Mouse (Mus musculus) kidney, adult 9 months (tissue): Measurements from ENCODE around the gene Acsf3.

Experiments used
- DNase-seq: peaks from one replicate; pipeline ENCODE4 v3.0.0; 2022

Gene Acsf3

DNA sequence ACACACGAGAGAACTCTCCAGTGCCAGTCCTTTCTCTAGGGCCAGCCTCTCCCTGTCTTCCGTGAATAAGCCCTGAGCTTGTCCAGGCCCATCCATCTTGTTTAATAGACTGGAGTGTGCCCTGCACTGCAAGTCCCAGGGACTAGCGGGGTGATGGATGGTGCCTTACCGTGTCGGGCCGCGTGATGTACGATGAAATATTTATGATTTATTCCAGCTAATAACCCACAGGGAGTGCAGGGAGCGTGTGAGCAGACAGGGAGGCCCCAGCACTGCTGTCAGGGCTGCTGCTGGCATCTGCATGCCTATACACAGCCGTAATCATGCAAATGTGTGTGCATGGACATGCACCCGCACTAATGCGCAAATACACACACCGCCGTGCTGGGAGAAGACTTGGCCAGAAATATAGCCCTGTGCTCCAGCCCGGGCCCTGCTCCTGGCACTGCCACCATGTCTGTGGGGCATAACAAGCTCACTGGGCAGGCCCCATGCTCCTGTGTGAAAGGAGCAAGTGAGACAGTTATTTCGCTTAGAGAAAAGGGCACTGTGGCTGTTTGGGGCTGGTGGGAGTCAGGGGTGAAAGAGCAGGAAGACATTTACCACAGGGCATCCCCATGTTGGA lies 36.7 kb downstream of the Acsf3 start:
- DNase-seq: no peak

DNA sequence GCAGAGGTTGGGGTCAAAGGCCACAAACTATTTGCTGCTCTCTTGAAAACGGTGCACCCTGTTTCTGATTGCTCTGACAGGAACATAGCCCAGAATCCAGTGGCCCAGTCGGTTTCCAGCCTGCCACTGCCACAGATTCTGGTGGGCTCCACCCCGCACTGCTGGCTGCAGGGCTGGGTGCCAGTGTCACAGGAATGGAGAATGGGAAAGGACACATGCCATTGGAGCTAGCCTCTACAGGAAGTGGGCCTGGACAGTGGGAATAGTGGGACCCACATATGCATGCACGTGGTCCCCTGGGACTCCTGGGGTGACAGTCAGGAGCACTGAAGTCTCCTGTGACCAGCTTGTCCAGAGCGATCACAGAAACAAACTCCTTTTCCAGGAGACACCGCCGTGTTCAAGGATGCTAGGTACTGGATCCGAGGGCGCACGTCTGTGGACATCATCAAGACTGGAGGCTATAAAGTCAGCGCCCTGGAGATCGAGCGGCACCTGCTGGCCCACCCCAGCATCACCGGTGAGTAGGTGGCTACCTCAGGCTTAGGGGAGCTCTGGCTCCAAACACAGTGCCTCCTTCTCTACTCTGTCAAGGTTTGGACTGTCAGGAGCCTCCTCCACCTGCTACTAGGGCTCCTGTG lies 37.4 kb downstream of the Acsf3 start:
- no peak for DNase-seq

DNA sequence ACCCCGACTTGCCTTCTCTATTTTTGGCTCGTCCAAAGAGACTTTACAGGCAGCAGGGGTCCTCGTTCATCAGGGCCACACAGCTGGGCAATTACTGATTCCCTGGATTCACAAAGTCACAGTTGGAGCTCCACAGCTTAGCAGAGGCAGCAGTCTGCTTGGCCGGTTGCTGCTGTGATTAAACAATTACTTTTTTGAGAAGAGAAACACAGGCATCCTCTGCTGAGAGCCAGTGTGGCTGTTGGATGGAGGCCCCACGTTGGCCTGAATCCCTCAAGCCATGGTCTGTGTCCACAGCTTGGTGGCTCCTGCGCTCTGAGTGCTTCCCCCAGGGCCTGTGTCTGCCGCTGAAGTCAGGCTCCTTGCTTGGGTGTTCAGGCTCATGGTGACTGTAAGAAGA lies 39.3 kb downstream of the Acsf3 start:
- DNase-seq: no peak

DNA sequence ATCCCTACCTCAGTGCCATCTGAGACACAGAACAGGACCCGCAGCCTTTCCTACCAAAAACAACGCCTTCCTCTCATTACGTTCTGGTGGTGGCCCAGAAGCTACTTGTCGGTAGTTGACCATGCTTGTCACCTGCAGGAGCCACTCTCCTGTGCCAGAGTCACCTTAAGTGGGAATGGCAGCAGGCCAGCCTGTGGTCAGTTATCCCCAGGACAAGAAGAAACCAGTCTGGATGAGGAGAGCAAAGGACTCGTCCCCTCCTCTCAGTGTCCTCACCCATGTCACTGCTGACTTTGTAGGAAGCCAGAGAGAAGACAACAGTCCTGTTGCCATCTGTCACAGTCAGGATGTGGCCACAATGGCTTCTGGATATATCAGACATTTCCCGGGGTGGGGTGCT lies 41.7 kb downstream of the Acsf3 start:
- no peak for DNase-seq

DNA sequence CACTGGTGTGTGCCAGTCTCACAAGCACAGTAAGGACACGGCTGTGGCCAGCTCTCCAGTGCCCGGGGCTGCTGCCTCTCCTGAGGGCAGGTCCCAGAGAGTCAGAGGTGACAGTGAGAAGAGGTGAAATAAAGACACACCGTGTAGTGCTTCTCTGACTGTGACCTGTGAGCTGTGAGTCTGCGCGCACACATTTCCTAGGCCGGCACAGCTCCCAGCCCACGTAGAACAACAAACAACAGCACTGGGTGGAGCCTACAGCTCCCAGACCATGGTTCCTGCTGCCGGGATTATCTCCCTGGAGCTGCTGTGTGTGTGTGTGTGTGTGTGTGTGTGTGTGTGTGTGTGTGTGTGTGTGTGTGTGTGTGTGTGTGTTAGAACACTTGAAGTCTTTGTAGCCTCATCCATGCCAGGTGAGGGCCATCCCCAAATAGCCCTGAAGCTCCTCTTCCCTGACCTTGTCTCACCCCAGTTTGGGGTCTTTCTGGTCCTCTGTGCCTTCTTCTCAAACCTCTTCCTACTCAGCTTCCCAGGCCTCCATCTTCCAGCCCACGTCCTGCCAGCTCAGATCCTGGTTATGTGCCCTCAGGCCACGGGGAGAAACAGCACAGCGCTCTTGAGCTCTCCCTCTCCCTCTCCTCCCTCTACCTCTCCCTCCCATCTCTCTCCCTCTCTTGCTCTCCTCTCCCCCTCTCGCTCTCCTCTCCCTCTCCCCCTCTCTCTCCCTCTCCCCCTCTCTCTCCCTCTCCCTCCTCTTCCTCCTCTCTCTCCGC lies 42.6 kb downstream of the Acsf3 start:
- no peak for DNase-seq

DNA sequence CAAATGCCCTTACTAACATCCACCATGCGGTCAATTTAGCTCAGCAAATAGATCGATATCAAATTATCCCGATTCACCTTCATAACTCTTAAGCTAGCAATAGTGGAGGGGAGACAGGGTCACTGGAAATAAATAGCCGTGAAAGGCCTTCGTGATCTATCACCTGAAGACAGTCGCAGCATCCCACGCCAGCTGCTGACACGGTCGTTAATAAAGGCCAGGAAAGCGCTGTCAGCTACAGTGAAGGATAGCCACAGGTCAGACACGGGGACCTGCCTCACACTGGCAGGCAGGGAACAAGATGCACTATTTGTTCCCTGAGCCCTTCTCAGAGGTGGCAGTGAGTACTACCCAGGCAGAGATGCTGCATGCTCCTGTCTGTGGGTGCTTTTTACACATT lies 44.5 kb downstream of the Acsf3 start:
- DNase-seq: no peak

DNA sequence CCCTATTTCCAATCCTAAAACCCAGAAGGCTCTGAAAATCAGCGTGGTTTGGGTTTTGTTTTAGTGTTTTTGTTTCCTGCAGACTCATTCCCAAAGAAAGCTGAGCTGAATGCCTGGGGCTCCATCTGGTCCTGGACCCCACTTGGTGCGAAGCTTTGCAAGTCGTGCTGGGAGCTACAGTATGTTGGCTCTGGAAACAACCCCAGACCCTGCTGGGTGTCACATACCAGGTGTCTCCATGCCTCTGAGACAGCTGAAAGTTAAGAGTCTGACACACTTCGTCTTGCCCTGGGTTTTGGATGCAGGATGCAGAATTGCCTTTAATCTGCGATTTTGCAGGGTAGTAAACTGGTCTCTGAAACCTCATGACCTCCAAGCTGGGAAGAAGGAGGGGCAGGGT lies 49.3 kb downstream of the Acsf3 start:
- DNase-seq: no peak

DNA sequence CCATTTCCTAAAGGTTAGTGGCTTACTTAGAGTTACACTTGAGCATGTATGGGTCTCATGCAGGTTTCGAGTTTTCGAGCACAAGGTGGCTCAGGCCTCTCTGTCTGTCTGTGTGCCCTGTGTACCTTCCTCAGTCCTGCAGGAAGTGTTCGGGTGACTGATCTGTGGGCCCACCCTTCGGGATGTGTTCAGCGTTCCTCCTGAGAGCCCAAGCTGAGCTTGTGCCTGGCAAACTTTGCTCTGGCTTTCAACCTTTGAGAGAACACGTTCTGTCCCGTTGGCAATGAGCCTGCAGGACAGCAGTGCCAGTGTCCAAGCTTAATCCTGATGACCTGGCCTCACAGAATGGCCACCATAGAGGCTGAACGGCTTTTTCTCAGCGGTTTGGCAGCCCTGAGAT lies 49.7 kb downstream of the Acsf3 start:
- DNase-seq: peak; percentile 89

DNA sequence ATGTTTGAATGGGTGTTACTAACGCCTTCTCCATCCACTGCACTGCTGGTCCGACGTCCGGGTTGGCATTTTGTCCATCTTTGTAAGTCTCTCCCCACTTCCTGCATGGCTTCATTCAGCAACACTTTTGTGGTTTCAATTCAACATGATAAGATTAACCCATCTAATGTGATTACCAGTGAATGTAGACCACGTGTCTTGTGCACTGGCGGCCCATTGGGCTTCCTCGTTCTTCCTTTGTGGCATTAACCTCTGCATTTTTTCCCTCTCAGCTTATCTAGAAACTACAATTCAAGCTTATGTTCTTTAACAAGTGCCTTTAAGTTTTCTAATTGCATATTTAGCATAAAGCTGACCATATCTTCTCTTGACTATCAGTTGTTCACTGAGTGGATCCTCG lies 50.1 kb downstream of the Acsf3 start:
- DNase-seq: no peak

DNA sequence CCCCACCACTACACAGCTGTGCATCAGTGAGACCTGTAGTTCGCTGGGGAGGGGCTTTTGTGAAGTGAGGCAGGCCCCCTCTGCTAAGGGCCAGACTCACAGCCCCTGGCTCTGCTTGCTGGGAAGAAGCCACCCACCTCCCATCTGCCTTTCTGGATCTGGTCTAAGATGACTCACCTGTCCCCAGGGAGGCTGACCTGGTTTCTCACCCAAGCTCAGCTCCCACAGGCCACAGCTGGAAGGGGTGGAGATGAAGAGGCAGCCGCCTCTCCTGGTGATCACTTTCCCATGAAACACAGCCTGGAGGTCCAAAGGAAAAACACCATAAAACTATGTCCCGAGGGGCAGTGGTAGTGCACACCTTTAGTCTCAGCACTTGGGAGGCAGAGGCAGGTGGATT lies 54.1 kb downstream of the Acsf3 start:
- DNase-seq: no peak

DNA sequence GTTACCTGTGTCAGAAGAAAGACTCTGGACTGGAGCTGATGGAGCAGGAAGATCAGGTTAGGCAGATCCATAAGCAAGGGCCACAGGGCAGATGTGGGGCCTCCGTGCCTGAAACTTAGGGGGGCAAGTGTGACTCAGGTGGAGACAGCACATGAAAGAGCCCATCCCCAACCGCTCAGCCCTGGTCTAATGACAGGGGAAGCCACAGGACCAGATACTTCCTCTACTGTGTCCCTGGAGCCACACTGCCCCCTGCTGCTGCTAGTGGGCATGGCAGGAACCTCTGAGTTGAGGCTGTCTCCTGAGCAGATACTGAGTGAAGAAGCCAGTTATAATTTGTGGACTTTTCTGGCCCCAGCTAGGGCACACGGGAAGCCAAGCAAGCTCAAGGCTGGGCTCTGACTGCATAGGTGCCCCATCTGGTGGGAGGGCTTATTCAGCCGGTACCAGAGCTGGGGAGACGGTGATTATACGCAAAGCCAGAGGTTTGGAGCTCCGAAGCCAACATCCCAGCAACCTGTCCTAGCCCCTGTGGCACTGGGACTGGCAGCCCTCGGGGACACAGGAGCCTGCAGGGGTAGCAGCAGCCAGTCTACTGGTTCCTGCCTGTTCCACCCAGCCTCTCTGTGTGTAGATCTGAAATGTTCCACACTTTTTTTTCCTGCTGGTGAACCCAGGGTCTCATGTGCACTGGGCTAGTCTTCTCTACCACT lies 55.2 kb downstream of the Acsf3 start:
- peak; percentile 94 for DNase-seq

DNA sequence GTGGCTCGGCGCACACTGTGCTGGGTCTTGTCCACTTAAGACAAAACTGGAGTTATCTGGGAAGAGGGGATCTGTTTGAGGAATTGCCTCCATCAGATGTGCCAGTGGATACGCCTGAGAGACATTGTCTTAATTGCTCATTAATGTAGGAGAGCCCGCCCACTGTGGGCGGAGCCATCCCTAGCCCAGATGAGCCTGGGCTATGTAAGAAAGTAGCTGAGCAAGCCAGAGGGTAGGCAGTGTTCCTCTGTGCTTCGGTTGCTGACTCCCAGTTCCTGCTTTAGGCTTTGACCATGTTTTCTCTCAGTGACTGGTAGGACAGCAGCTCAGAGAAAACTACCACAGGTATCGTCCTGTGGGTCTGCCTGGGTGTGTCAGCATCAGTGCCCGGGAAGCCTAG lies 59.1 kb downstream of the Acsf3 start:
- peak; percentile 31 for DNase-seq

DNA sequence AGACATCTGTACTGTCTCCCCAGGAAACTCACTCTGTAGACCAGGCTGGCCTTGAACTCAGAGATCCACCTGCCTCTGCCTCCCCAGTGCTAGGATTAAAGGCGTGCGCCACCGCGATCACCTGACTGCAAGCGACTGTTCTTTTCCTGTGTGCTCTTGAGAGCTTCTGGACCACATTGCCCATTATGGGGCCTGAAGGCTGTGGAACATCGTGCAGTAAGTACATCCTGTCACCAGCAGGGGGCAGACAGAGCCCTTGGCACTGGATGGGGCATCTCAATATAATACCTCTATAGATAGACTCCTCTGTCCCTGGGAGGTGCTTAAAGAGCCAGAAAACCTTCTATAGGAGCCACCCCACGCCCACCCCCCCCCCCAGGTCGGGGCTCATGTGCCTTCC lies 59.7 kb downstream of the Acsf3 start:
- DNase-seq: peak; percentile 76

DNA sequence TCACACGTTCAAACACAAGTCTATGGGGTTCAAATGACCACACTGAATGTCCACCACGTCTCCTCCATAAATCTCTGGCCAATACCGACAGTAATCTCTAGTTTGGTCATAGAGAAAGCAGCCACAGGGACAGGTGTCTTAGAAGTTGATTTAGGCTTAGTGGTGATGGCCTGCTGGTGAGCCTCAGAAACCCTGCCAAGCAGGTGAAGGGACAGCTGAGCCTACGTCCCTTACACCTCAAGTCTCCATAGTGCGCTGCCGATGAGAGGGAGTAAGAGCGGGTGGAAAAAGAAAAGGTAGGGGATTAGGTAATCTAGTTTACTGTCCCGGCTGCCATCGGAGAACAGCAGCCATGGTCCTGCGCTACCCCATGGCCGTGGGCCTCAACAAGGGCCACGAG lies 60.9 kb downstream of the Acsf3 start:
- no peak for DNase-seq

DNA sequence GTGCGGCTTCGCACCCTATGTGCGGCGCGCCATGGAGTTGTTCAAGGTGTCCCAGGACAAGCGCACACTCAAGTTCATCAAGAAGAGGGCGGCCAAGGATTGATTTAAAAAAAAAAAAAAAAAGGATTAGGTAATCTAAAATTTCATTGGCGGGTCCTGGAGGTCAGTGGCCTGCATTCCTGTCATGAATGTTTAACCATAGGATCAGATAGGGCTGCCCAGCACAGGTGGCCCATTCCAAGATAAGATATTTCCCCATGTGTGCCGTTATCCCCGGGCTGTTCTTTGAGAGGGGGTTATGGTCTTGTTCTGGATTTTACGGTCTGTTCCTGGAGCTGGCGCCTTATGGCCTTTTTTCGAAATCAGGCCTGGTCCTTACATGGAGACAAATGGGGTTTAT lies 61.4 kb downstream of the Acsf3 start:
- no peak for DNase-seq

DNA sequence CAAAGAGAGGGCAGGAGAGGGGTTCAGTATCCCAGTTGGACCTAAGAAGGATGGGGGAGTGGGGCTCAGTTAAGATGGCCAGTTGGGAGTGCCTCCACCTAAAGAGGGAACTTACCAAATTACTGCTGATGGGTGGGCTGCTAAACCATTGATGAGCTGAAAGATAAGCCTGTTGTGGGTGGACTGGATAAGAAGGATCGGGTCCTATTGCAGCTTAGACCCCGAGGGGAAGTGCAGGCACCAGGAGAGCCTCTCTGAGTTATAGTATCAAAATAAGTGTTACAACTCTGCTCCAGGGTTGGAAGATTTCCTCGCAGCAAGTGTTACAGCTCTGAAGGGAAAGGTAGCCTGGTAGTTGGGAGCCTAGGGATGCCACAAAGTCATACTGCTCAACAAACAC lies 68.9 kb downstream of the Acsf3 start:
- DNase-seq: no peak

DNA sequence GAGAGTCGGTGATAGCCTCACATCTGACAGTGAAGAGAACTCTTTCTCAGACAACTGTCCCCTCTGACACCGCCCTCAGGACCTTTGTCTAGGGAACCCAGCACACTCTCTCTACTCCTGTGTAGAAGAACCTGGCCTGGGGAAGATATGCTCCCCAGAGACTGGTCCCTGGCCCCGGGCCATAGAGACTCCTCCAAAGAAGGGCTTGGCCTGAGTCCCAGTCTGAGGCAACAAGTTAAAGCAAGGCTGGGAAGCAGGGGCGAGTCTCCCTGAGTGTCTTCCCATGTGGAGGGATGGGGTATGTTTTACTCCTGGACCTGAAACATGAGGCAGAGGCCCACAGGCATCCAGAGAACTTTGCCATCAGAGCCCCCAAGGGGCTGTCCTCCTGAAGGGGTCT lies 70.4 kb downstream of the Acsf3 start:
- no peak for DNase-seq

DNA sequence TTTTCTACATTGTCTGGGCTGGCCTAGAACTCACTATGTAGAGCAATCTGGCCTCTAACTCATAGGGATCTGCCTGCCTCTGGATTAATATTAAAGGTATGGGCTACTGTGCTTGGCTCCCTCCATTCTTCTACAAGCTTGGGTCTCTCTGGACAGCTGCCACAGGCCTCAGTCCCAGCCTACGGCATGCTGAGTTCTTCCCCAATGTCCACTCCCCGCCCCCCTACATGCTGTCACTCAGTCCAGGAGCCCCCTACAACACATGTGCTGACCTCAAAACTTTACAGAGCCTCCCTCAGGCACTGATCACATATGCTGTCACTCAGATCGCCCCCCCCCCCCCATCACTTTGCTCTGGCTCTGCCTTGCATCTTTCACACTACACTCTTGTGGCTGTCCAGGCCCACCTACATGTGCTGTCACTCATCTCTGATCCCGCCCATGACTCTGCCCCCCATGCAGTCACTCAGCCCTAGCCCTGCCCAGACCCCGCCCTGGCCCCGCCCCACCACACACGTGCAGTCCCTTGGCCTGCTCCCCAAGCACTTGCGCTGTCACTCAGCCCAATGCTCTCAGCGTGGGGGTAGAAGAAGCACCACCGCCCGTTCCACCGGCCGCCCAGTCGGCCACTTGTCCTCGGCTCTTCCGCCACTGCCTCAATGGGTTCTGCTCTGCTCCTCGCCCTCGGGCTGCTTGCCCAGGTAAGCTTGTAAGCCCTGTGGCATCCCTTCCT lies 72.7 kb downstream of the Acsf3 start, which contains the start of gene Cdh15:
Gene Cdh15, plus strand, starts transcription at position 138 of the 733 bp plus-strand sequence.
- DNase-seq: no peak

DNA sequence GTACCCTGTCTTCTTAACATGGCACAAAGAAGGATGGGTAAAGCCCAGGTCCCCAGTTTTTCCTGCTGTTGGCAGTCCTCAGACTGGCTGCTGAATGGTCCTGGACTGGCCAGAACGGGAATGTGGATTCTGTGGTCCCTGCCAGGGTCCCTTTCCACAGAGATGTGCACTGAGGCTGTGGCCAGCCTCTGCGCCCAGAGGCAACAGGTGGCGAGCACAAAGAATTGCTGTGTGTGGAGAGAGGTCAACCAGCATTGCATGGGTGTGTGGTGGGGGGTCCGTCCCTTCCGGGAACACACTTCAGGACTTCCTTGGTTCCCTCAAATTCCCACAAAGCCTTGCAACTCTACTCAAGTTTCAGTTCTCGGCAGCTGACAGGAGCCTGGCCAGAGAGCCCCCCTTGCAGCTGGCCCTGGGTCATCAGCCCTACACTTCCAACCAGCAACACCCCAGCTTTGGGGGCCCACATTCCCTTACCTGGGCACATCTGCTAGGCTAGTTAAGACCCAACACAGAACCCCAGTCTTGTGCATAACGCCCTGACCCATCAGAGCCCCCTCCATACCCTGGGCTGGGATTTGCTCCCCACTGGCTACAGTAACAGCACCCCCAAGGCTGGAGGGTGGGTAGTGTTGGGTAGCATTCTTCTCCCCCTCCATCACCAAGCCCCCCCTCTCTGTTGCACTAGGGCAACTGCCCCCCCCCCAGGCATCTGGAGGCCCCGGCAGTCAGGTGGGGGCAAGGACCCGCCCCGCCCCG lies 74.0 kb downstream of the Acsf3 start:
- DNase-seq: no peak

DNA sequence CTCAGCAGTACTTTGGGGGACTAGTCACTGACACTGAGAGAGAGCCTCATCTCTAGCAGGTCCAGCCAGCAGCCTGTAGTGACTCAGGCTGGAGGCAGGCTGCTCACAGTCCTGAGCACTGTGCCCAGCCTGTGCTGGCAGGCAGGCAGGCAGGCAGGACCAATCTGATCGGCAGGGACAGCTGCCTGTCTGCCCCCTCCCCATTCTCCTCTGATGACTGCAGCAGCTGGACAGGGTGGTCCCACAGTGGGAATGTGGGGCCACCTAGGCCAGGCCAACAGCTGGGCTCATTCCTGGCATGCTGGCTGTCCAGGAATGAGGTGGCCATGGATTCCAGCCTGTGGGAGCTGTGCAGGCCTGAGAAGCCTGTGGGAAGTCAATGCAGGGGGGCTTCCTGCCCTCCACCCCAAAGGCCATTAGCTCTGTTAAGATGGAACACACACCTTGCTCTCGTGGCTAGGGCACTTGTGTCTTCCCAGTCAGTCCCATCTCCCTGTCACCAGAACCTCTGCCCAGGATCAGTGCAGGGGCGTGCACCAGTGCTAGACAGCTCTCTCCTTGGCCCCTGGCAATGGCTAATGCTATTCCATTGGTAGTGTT lies 75.5 kb downstream of the Acsf3 start:
- DNase-seq: no peak

DNA sequence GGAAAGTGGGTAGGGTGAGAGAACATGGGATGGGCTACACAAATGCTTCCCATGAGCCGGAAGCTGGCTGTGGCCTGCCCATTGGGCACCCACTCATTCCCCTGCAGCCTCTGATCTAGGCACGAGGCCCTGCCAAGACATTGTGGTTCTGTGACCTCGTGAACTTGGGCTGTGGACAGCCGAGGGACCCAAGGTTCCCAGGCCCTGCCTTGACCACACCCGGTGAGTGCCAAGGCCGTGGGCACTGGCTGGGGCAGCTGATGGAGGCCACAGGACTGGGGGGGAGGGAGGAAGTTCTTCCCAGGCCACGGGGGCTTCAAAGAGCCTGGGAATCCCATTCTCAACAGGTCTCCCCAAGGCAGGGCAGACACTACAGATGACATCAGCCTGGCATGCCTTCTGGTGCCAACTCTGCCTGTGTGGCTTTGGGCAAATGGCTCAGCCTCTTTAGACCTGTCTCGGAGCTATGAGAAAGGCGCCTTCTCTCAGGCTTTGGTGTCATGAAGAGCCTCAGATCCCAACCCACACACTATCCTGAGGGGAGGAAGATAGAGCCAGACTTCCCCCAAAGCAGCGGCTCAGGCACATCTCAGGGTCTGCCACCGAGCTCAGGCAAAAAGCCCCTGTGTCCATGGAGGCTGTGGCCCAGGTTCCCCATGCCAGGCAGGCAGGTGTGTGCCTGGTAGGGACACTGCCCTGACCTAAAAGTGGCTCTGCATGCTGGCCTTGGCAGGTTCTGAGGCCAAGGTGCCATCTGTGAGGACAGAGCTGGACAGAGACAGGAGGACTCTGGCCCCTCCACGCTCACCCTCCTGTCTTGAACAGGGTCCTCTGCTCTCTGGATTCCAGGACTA lies 76.6 kb downstream of the Acsf3 start:
- DNase-seq: no peak
